Mouse (Mus musculus): ENCODE data around the gene Smyd5.

Smyd5 gene

DNA sequence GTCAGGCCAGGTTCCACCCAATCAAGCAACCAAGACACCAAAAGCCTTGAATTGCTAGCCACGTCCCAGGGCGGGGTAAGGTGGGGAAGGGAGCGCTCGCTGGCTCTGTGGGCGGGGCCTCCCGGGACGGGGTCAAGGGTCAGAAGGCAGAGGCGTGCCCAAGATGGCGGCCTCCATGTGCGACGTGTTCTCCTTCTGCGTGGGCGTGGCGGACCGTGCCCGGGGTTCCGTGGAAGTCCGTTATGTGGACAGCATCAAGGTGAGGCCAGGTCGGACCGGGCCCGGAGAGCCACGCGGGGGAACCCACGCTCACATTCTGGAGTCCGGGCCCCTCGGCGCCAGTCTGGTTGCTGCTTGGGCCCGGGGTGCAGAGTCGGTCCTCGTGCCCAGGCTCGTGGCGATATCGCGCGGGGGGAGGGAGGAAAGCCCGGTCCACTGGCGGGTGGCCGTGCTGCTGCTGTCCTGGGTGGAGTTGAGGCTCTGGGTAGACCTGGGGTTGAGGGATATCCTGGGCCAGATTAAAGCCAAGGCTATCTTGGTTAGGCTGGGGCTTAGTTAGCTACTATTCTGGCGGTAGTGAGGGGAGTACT is at the start of gene Smyd5:
TSS of gene Smyd5 (plus strand) at position 148 of the 590 bp plus-strand sequence.
- DNase-seq (ENCODE audit: low spot score in 2 of 2): peak; percentile 73 to 76

- DNase-seq (ENCODE audit: low spot score in 2 of 2): no peak
Measured at GRCm38 (mm10) chr6:85382791-85383190, 49.0 kb upstream of the Smyd5 start.

DNA sequence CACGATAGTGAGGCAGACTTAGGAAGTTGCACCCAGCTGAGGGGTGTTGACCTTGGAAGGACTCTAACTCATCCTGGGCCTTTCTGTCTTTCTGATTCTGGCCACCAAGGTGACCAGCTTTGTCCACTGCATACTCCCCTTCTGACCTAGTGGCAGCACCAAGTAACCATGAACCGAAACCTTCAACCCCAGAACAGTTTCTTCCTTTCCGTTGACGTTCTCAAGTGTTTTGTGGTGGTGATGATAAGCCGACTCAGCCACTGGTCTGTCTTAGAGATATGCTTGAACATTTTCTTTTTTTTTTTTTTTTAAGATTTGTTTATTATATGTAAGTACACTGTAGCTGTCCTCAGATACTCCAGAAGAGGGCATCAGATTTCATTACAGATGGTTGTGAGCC is 43.2 kb upstream of the Smyd5 start:
- no peak for DNase-seq (ENCODE audit: low spot score in 2 of 2)

DNA sequence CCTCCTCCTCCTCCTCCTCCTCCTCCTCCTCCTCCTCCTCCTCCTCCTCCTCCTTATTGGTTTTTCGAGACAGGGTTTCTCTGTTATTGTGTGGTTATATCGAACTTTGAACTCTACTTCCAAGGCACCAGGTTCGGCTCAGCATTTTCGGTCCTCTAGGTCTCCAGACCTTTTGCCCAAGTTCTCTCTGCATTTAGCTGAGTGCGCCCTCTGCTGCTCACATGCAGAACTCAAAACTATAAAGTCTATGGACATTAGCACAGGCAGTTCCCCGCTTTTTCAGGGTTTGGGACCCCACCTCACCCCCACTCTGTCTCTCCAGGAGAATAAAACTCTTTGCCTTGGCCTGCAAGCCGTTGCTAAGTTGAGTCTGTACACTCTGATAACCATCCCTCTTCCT is 40.0 kb upstream of the Smyd5 start:
- DNase-seq (ENCODE audit: low spot score in 2 of 2): peak; percentile 59 to 70

GRCm38 (mm10) chr6:85395360-85395759 is 36.4 kb upstream of the Smyd5 start:
- no peak for DNase-seq (ENCODE audit: low spot score in 2 of 2)

- DNase-seq (ENCODE audit: low spot score in 2 of 2): peak; percentile 38 to 52
Measured at GRCm38 (mm10) chr6:85397165-85397564, 34.6 kb upstream of the Smyd5 start.

GRCm38 (mm10) chr6:85399715-85400114 is 32.1 kb upstream of the Smyd5 start:
- no peak for DNase-seq (ENCODE audit: low spot score in 2 of 2)

DNA sequence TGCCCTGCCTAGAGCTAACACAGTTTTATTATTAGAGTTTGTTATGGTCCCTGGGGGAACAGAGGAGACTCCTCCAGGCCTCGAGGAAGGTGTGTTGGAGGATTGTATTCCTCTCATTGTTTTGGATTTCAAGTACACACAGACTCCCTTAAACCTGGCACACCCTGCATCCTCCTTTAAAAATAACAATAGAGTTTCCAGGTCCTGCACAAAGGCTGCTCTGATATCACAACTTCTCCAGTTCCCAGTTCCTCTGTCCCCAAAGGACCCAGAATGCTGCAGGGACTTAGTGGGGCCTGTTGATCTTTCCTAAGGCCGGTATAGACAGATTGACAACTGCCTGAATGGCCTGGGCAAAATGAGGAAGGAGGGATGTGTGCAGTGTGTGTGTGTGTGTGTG is 29.2 kb upstream of the Smyd5 start:
- no peak for DNase-seq (ENCODE audit: low spot score in 2 of 2)

- DNase-seq (ENCODE audit: low spot score in 2 of 2): no peak
Measured at GRCm38 (mm10) chr6:85403039-85403438, 28.8 kb upstream of the Smyd5 start.

GRCm38 (mm10) chr6:85409003-85409402 is 22.8 kb upstream of the Smyd5 start:
- DNase-seq (ENCODE audit: low spot score in 2 of 2): no peak

GRCm38 (mm10) chr6:85410771-85411273 is 21.0 kb upstream of the Smyd5 start:
- peak; percentile 30 to 31 for DNase-seq (ENCODE audit: low spot score in 2 of 2)

DNA sequence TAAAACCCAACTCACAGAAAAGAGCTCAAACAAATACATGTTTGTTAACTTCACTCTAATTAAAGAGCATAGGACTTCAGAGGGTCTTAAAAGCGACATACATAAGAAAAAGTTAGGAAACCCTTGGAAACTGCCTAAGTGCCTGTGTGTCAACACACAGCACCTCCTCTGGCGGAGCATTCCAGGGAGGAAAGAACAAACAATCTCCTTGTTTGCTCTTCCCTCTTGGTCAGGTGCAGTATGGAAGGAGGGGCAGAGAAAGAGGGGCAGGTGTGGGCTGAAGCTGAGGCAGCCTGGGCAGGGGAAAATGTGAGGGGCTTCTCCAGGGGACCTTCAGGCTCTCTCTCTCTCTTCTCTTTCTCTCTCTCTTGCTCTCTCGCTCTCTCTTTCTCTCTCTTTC is 16.0 kb upstream of the Smyd5 start:
- DNase-seq (ENCODE audit: low spot score in 2 of 2): no peak

DNA sequence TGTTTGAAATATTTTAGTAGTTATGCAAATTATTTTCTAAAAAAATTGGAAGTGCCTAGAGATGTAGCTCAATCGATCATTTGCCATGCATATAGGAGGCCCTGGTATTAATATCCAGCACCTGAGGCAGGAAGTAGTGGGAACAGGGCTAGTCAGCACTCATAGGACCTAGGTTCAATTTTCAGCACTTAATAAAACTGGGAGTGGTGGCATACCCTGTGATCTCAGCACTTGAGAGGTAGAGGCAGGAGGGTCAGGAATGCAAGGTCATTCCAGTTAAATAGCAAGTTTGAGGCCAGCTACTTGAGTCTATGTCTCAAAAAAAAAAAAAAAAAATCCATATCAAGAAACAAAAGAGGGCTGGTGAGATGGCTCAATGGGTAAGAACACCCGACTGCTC is 12.6 kb upstream of the Smyd5 start:
- DNase-seq (ENCODE audit: low spot score in 2 of 2): no peak

- no peak for DNase-seq (ENCODE audit: low spot score in 2 of 2)
Measured at GRCm38 (mm10) chr6:85423836-85424379, 7.9 kb upstream of the Smyd5 start, which contains the start of gene Noto. Gene Noto, plus strand, starts transcription at chr6:85423886.

GRCm38 (mm10) chr6:85431274-85431841 is 431 bp upstream of the Smyd5 start:
- no peak for DNase-seq (ENCODE audit: low spot score in 2 of 2)

DNA sequence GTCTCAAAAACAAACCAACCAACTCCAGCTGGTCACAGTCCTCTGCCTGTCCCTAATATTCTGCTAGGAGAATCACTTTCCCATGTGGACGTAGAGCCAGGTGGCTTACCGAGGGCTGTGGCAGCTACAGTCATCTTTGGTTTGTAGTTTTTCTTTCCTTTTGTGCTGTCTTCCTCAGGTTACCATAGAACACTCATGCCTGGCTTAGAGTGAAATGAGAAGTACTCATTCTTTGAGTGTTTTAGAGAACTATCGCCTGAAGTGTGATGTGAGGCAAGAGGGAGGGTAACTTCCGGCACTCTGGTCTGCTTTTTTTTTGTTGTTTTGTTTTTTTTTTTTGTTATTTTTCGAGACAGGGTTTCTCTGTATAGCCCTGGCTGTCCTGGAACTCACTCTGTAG is 2.1 kb downstream of the Smyd5 start:
- no peak for DNase-seq (ENCODE audit: low spot score in 2 of 2)

DNA sequence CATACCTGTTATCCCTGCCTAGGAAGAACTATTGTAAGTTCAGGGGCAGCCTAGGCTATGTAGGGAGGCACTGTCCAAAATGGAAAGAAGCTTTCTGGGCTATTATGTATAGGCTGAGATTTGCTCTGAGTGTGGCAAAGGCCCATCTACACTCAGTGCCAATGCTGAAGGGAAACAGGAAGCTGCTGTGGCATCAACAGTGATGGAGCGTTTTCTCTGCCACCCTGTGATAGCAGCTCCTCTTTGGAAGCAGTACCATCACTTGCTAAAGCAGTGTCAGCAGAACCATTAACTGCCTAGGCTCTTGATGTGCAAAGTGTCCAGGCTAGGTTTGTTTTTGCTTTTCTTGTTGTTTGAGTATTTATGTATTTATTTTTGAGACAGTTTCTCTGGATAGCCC is 4.4 kb downstream of the Smyd5 start:
- DNase-seq (ENCODE audit: low spot score in 2 of 2): no peak

GRCm38 (mm10) chr6:85436631-85437030 is 4.8 kb downstream of the Smyd5 start:
- DNase-seq (ENCODE audit: low spot score in 2 of 2): no peak

- DNase-seq (ENCODE audit: low spot score in 2 of 2): no peak
Measured at GRCm38 (mm10) chr6:85441142-85441541, 9.4 kb downstream of the Smyd5 start.

DNA sequence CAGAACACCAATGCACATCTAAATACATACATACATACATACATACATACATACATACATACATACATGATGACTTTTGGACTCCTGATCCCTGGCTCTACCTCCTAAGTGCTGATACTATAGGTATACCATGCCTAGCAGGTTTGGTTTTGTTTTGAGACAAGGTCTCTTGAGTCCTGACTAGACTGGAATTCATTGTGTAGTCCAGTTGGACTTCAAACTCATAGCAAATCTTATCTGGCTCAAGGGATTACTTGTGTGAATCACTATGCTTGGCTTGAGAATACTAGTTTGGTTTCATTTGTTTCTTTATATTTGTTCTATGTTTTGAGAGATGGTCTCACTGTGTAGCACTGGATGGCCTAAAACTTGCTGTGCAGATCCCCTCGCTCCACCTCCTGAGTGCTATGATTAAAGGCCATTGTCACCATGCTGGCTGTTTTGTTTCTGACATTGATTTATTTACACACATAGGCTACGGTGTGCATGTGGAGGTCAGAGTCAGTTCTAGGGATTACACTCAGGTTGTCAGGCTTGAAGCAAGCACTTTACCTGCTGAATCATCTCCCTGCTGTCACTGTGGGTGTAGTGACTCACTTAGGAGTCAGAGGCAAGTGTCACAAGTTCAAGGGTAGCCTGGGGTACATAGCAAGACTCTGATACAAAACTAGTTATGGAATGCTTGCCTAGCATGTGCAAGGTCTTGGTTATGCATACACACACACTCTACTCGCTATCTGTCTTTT is 11.9 kb downstream of the Smyd5 start:
- no peak for DNase-seq (ENCODE audit: low spot score in 2 of 2)

DNA sequence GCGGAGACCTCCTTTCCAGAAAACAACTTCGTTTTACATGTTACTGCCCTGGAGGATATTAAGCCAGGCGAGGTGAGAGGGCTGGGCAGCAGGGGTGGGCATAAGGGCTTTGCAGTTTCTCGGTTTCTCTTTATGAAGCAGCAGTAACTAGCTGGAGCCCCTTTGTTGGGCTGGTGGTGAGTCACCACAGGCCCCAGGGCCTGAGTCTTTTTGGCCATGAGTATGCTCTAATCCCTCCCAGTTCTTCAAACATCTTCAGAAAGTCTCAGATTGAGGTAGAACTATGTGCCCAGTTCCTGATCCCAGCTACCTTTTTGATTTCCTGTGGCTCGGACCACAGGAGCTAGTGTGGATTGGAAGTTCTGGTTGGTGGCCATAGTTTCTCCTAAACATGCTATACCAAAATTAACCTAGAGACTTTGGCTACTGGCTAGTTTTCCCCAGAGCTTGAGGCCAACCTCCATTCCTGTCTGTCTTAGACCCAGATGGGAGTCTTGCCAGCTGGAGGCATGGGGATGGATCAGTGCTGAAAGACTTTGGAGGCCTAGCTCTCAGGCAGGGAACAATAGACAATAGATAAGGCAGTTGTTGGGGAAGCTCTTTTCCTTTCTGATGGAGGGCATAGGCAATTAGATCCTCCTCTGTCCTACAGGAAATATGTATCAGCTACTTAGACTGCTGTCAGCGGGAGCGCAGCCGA is 12.6 kb downstream of the Smyd5 start:
- no peak for DNase-seq (ENCODE audit: low spot score in 2 of 2)

GRCm38 (mm10) chr6:85445286-85445685 is 13.5 kb downstream of the Smyd5 start:
- no peak for DNase-seq (ENCODE audit: low spot score in 2 of 2)

All from frontal cortex, postnatal 36 days (tissue).